Mouse (Mus musculus) midbrain, embryonic 16.5 days (tissue): Measurements from ENCODE around the gene Ciao1. TPM values are rescaled to one million over a fixed set of nuclear protein-coding genes. Genes with fewer than 3 reads are reported as not detected.

Experiments
- polyA plus RNA-seq: library from polyadenylated mRNA; unstranded; fragments of >200 nt; fragmentation: Nextera tagmentation; extraction: Ambion mirVana; gene quantifications from 2 replicates; pipeline ENCODE4 v1.2.1, GENCODE M21; 2015

Gene Ciao1
- polyA plus RNA-seq, 1 experiment from 2014 or later, result 60.5 TPM

Other genes with a start within 250 kb of the Ciao1 start
- gene Ap4e1, start 239.1 kb downstream of the Ciao1 start, polyA plus RNA-seq, result 10.8 and 12.3 TPM in 2 replicates
- gene Blvra, start 177.2 kb downstream of the Ciao1 start, polyA plus RNA-seq, result 29.7 and 30.1 TPM in 2 replicates
- gene Ncaph, start 113.9 kb downstream of the Ciao1 start, polyA plus RNA-seq, result 10.0 and 12.6 TPM in 2 replicates
- 8.5 and 9.9 TPM in 2 replicates for gene Itpripl1, start 104.4 kb downstream of the Ciao1 start, polyA plus RNA-seq
- gene 1810024B03Rik, start 39.5 kb downstream of the Ciao1 start, polyA plus RNA-seq, result 0.76 and 0.80 TPM in 2 replicates
- gene Snrnp200, start 39.4 kb downstream of the Ciao1 start, polyA plus RNA-seq, result 52.1 and 55.5 TPM in 2 replicates
- gene Tmem127, start 92 bp upstream of the Ciao1 start, polyA plus RNA-seq, result 52.7 and 54.8 TPM in 2 replicates
- gene Stard7, start 22.4 kb upstream of the Ciao1 start, polyA plus RNA-seq, result 91.1 and 94.5 TPM in 2 replicates
- gene Dusp2, start 88.3 kb upstream of the Ciao1 start, polyA plus RNA-seq, result 10.8 and 15.6 TPM in 2 replicates
- gene Astl, start 90.8 kb upstream of the Ciao1 start, polyA plus RNA-seq, result not detected in 2 replicates
- gene Adra2b, start 115.4 kb upstream of the Ciao1 start, polyA plus RNA-seq, result 0.20 and 0.21 TPM in 2 replicates
- gene Gpat2, start 177.4 kb upstream of the Ciao1 start, polyA plus RNA-seq, result 0.12 and 0.23 TPM in 2 replicates
- gene Fahd2a, start 196.7 kb upstream of the Ciao1 start, polyA plus RNA-seq, result 32.2 and 37.3 TPM in 2 replicates